ENCODE assay signal across 31 mouse cellular contexts in the genomic region with DNA sequence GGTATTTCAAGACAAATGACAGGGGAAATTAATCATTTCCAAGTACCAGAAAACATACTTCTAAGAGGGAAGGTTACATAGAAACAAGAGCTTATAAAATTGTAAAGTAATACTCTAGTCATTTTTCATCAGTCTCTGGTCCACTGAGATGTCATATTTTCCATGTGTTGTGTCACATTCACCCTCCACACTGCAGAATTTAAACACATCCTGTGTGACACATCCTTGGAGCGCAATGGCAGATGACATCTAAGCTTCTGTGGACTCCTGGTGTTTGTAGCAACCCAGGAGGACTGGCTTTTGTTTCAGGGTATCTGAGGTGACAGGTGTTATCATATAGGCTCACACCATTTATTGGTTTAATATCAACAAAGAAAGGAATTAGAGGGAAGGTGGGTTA. TPM values are rescaled to one million over a fixed set of nuclear protein-coding genes. Genes with fewer than 3 reads are reported as not detected.
"Had no signal": no experiment of that assay in that cellular context is flagged by ENCODE, and none has a peak within 500 bp of the region (broad histone marks: within the 10 kb centered on the region; RNA-seq: fewer than 3 reads in every experiment).

No protein-coding gene starts in this region.

- H3K4me2 ChIP-seq: limb, embryonic 13.5 days; liver, embryonic 13.5 days; neural tube, embryonic 12.5 days; neural tube, embryonic 15.5 days; stomach, embryonic 15.5 days had no signal

- H3K4me1 ChIP-seq: limb, embryonic 10.5 days; limb, embryonic 13.5 days; liver, embryonic 13.5 days; megakaryocyte, embryonic 14.5 days; midbrain, embryonic 10.5 days; neural tube, embryonic 12.5 days; neural tube, embryonic 15.5 days; stomach, embryonic 15.5 days had no signal

- H3K4me3 ChIP-seq: layer of hippocampus, adult 2 months; limb, embryonic 10.5 days; limb, embryonic 13.5 days; liver, embryonic 13.5 days; megakaryocyte, embryonic 14.5 days; midbrain, embryonic 10.5 days; neural tube, embryonic 12.5 days; neural tube, embryonic 15.5 days; stomach, embryonic 15.5 days had no signal

- H3K27me3 ChIP-seq: limb, embryonic 13.5 days; liver, embryonic 13.5 days; neural tube, embryonic 12.5 days; neural tube, embryonic 15.5 days; stomach, embryonic 15.5 days had no signal

- H3K36me3 ChIP-seq: limb, embryonic 10.5 days; limb, embryonic 13.5 days; liver, embryonic 13.5 days; midbrain, embryonic 10.5 days; neural tube, embryonic 12.5 days; neural tube, embryonic 15.5 days; stomach, embryonic 15.5 days had no signal

- H3K27ac ChIP-seq: layer of hippocampus, adult 2 months; limb, embryonic 10.5 days; limb, embryonic 13.5 days; liver, embryonic 13.5 days; macrophage; midbrain, embryonic 10.5 days; neural tube, embryonic 12.5 days; neural tube, embryonic 15.5 days; stomach, embryonic 15.5 days had no signal

- H3K9me3 ChIP-seq: limb, embryonic 10.5 days; liver, embryonic 13.5 days; megakaryocyte, embryonic 14.5 days; stomach, embryonic 15.5 days had no signal

- DNase-seq: kidney, adult 18-20 months; kidney, adult 9 months; kidney, postnatal 25 days; layer of hippocampus, adult 9-11 months; liver, embryonic 13.5 days; lung, adult 2 months; lung, postnatal 14 days; midbrain, embryonic 14.5 days; right cerebral cortex, adult 18-20 months; right cerebral cortex, postnatal 14 days; spleen, adult 18-20 months; thymus, adult 2 months; thymus, postnatal 14 days; thymus, postnatal 4 days had no signal

- H3K9ac ChIP-seq: limb, embryonic 13.5 days; liver, embryonic 13.5 days; neural tube, embryonic 12.5 days; neural tube, embryonic 15.5 days; stomach, embryonic 15.5 days had no signal

RNA-seq across cellular contexts. Expression of a gene that starts 1.0 kb away (rescaled TPM):
- total RNA-seq: layer of hippocampus, adult 2 months; layer of hippocampus, postnatal 25 days; left cerebral cortex, adult 18-20 months; left cerebral cortex, postnatal 25 days; liver, adult 2 months had no signal
- polyA plus RNA-seq: kidney, embryonic 16.5 days; large intestine, adult 2 months; limb, embryonic 10.5 days; limb, embryonic 13.5 days; liver, adult 2 months; liver, embryonic 13.5 days; liver, embryonic 16.5 days; lung, adult 2 months; lung, embryonic 16.5 days; macrophage; midbrain, embryonic 10.5 days; midbrain, embryonic 14.5 days; neural tube, embryonic 12.5 days; neural tube, embryonic 15.5 days; stomach, embryonic 15.5 days had no signal

RNA-seq across cellular contexts. Expression of a gene that starts 35.4 kb away (rescaled TPM):
- total RNA-seq: layer of hippocampus, adult 2 months; layer of hippocampus, postnatal 25 days; left cerebral cortex, adult 18-20 months; left cerebral cortex, postnatal 25 days; liver, adult 2 months had no signal
- polyA plus RNA-seq: kidney, embryonic 16.5 days; large intestine, adult 2 months; limb, embryonic 10.5 days; limb, embryonic 13.5 days; liver, adult 2 months; liver, embryonic 13.5 days; liver, embryonic 16.5 days; lung, adult 2 months; lung, embryonic 16.5 days; macrophage; midbrain, embryonic 10.5 days; midbrain, embryonic 14.5 days; neural tube, embryonic 12.5 days; neural tube, embryonic 15.5 days; stomach, embryonic 15.5 days; thymus, adult 2 months had no signal

RNA-seq across cellular contexts. Expression of a gene that starts 48.8 kb away (rescaled TPM):
- total RNA-seq: layer of hippocampus, postnatal 25 days; left cerebral cortex, postnatal 25 days had no signal
- polyA plus RNA-seq: kidney, embryonic 16.5 days; limb, embryonic 10.5 days; limb, embryonic 13.5 days; liver, embryonic 13.5 days; lung, embryonic 16.5 days; midbrain, embryonic 10.5 days; midbrain, embryonic 14.5 days; neural tube, embryonic 12.5 days; neural tube, embryonic 15.5 days had no signal
